Mouse (Mus musculus): ENCODE data around the gene Eya2.

Eya2 gene

DNA sequence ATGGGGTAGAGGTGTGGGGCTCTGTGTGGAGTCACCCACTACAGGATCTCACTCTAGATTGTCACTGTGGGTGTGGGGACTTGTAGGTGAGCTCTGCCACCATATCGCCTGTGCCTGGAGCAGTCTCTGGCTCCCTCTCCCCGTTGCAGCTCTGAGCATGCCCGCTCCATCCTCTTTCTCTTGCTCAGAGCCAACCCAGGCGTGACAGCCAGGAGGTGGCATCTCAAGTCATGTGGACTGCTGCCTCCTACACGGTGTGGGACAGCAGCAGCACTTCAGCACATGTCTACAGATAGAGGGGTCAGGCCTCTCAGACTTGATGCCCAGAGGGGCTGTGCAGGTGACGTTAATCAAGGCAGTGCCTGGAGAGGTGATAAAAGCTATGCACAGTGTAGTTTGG is 57.4 kb downstream of the Eya2 start:
- no peak for DNase-seq (ENCODE audit: low spot score in 2 of 2)

DNA sequence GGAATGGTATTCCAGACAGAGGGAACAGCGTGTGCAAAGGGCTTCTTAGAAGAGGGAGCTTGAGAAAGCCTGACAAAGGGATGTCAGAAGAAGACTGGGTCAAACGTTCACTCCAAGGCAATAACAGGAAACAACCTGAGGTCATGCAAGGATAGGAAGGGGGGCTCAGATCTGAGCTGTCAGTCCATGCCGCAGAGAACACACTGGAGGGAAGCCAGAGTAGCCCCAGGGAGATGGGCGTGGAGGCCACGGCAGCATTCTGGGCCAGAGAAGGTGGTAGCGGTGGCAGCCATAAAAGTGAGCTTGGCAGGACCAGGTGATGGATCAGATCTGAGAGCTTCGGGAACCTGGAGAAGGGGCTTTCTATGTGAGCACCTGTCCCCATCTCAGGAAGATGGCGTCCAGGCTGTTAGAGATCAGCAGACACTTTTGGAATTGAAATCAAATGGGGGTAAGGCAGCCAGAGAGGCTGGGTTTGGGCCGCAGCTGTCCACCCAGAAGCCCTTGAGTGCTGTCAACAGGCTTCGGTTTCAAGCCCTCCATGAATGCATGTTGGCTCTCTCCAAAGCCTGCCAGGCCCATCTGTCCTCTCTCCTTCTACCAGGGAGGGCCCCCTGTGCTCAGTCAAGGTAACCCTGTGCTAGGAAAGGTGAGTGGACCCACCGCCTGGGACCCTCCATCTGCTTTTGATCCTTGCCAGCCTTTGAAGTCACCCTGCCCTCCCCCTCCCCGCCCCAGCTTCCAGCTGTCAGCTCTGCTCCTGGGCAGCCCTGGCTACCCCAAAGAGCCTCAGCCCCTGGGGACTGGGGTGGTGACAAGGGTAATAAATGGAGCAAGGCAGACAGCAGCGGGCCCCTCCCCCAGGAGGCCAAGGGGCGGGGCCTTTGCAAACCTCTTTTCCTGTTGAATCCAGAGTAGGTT is 58.4 kb downstream of the Eya2 start:
- DNase-seq (ENCODE audit: low spot score in 2 of 2), result no peak

DNA sequence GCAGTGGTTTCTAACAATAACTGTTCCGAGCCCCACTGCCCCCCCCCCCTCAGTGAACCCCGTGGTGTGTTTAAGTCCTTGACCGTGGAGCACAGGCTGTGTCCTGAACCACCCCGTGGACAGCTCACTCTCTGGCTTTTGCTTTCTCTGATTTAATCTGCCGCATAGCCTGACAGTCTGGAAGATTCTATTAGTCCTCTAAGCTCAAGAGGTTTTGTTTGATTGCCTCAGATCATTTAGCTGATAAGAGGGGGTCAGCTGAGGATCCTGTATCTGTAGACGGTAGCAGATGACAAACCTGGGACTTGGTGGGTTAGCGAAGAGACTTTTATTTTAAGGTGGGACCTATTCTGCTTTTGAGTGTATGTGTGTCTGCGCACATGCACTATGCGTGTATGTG is 59.3 kb downstream of the Eya2 start:
- DNase-seq (ENCODE audit: low spot score in 2 of 2), result no peak

DNA sequence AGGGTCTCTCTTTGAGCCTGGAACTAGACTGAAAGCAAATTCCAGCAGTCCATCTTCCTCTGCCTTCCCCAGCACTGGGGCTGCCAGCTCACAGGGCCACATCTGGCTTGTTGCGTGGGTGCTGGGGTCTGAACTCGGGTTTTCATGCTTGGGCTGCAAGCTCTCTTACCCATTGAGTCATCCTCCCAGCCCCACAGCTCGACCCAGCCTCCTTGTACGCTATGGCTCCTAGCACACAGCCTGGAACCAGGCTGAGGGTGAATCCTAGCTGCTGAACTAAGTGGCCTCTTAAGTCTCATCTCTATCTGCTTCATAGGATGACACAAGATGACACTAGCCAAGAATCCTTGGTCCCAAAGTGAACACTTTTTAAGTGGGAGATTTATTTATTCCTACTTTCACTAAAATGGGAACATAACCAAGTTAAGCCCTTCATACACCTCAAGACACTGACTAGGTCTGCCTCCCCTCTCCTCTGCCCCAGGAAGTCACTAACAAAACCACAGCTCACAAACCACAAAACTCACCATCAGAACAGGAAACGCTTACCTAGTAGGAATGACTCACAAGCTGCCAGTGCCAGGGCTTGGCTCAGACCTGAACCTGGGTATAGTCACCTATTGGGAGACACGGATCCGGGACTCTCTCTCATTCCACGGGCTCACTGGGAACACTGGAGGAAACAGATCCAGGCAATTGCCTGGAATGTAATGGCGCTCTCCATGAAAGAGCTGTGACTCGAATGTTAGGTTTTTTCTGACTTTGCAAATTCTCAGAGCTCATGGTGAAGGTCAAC is 60.1 kb downstream of the Eya2 start:
- no peak for DNase-seq (ENCODE audit: low spot score in 2 of 2)

DNA sequence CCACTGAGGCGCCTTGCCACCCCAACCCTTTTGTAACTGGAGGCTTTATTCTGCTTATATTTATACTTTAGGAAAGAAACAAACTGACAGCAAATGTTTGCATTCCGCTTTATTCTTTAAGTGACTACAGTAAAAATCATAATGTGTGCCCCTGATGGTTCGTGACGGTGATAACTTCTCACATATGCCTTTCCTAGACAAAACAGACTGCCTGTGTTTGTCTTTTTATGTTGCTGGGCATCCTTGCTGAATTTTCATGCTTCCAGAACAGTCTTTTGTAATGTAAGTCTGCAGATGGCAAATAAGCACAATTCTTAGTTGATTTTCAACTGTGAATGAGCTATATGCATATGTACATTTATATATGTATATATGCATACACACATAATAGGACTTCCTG is 61.7 kb downstream of the Eya2 start:
- DNase-seq (ENCODE audit: low spot score in 2 of 2), result no peak

DNA sequence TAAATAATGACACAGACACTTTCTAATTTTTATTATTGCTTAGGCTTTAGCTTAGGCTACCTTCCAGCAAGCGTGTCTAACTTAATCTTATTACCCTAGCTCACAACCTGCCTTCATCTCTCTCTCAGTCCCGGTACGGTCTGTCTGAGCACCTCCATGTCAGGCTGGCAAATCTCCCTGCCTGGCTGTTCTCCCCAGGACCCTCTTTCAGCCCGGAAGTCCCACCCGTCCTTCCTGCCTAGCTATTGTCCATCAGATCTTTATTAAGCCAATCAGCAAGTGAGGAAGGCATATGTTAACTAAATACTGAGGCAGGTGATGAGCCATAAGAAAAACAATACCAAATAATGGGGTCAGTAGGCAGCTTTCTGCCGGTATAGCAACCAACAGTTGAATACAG is 62.1 kb downstream of the Eya2 start:
- DNase-seq (ENCODE audit: low spot score in 2 of 2), result no peak

DNA sequence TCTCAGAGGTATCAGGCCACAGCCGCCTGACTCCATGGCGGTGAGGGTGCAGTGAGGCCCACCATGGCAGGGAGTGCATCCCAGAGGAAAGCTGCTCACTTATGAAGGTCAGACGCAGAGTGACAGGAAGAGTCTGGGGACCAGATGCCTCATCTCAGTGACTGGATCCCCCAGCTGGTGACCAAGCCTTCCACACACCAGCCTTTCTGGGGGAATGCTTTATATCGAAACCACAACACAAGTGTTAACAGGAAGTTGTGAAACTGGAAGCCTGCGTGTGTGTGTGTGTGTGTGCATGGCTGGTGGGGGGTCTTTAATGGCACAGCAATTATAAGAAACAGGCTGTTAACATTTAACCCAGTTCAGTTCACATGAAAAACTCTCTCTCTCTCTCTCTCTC is 64.7 kb downstream of the Eya2 start:
- no peak for DNase-seq (ENCODE audit: low spot score in 2 of 2)

DNA sequence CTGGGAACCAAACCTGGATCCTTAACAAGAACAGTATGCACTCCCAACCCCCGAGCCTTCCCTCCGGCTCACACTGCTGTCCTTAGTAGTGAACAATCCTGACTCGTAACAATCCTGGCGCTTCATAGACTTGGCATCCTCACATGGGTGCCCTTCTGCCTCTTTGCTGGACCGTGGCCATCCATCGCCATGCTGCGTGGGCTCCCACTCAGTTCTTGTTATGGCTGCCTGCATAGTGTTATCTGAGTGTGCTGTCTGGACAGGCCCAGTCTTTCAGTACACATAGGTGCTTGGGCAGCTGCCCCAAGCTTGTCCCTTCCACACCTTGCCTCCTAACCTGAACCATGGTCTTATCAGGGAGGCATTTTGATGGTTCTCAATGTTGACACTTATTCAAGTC is 68.4 kb downstream of the Eya2 start:
- no peak for DNase-seq (ENCODE audit: low spot score in 2 of 2)

DNA sequence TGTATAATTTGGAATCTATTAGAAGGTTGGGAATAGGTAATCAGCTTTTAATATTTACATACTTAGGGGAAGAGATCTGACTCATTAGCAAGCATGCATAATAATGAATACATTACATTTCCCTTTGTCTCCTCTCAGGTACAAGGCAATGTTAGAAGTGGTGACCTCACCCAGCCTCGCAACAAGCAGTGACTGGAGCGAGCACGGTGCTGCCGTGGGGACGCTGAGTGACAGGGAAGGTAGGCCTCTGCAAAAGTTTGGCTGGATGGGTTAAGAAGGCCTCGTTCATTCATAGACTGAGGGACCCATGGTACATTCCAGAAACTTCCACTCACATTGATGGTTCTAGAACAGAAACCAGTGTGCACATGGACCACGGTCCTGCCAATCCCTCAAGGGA is 69.8 kb downstream of the Eya2 start:
- DNase-seq (ENCODE audit: low spot score in 2 of 2), result no peak

DNA sequence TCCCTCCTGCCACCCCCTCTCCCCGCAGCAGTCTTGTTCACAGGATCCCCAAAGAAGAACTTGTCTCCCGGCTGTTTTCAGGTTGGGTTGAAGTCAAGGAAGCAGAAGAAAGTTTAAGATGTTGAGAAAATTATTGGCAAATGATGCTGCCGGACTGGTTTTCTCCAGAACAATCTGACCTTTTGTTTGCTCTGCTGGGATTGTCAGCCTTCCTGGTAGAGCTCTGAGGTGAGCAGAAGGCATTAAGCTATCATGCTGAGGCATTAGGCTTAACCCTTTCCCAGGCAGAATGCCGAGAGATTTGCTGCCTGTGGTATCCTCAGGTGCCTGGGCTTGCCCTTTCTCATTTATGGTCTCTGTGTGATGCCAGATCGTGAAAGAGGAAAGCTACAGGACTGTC is 70.3 kb downstream of the Eya2 start:
- no peak for DNase-seq (ENCODE audit: low spot score in 2 of 2)

DNA sequence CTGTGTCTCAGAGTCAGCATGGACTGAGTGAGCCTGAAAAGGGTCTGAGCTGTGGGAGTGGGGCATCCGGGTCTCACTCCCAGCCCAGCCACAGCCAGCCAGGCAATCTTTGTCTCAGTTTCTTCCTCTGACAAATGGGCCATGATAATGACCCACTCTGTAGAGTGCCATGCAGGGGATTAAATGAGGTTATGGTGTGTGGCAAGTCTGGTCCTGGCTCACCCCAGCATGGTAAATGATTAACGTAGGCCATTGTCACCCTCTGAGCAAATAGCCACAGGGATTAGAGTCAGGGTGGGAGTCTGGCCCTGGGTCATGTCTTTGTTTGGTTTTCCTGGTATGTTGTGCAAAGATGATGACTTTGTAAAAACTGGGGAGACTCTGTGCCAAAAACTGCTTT is 72.3 kb downstream of the Eya2 start:
- no peak for DNase-seq (ENCODE audit: low spot score in 2 of 2)

DNA sequence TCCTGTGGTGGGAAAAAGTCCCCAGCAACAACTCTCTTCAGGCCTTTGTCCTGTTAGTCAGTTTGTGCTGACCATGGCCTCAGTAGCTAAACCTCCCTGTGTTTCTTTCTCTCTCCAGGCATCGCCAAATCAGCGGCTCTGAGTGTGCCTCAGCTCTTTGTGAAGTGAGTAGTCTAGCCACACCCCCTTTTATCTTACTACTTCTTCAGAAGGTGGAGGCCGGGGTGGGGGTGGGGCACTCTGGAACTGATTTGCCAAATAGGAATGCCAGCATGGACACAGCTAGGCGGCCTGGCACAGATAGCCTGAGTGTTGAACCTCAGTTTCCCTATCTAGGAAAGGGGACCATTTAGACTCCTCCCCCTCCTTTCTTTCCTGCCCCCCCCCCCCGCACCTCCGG is 87.9 kb downstream of the Eya2 start:
- no peak for DNase-seq (ENCODE audit: low spot score in 2 of 2)

DNA sequence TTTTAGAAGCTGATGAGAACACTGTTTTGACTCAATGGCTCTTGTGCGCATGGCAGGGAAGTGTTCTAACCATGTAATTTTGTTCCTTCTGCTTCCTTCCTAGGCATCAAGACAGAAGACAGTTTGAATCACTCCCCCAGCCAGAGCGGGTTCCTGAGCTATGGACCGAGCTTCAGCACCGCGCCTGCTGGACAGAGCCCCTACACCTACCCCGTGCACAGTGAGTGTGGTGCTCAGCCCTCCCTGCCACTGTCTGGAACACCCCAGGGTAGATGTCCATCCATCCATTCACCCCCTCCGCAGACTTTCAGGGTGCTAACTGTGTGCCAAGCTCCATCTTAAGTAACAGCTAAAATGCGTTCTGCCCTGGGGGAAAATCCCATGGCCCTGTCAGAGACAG is 92.7 kb downstream of the Eya2 start:
- DNase-seq (ENCODE audit: low spot score in 2 of 2), result no peak

DNA sequence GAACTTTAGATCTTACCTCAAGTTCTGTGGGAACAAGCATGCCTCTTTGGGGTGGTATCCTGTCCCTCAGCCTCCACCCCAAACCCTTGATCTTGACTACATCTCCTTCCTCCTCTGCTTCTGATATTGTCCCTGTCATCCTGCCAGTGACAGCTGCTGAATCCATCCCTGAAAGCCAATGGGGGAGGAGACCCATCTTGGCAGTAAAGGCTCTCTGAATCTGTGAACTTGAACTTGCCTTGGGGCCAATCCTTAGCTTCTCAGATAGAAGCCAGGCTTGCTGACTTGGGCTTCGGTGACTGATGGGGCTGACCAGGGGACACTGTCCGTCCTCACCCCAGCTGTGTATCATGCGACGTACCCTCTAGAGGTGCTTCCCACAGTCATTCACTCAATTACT is 94.1 kb downstream of the Eya2 start:
- DNase-seq (ENCODE audit: low spot score in 2 of 2), result no peak

DNA sequence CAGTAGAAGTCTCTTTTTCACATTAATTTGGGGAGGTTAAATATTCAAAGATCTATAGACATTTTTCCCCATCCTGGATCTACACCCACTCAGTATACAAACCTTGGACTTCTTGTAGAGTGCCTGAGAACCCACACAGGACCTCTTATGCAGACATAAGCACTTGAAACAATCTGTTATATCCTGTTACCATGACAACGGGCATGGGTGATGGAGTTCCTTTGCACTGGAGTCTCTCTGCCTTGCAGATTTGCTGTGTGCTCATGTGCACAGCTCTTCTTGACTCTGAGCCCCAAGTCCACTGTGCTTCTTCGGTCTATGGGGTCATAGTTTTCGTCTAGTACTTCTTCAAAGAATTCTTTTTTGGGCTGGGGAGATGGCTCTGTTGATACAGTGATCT is 96.2 kb downstream of the Eya2 start:
- DNase-seq (ENCODE audit: low spot score in 2 of 2), result no peak

DNA sequence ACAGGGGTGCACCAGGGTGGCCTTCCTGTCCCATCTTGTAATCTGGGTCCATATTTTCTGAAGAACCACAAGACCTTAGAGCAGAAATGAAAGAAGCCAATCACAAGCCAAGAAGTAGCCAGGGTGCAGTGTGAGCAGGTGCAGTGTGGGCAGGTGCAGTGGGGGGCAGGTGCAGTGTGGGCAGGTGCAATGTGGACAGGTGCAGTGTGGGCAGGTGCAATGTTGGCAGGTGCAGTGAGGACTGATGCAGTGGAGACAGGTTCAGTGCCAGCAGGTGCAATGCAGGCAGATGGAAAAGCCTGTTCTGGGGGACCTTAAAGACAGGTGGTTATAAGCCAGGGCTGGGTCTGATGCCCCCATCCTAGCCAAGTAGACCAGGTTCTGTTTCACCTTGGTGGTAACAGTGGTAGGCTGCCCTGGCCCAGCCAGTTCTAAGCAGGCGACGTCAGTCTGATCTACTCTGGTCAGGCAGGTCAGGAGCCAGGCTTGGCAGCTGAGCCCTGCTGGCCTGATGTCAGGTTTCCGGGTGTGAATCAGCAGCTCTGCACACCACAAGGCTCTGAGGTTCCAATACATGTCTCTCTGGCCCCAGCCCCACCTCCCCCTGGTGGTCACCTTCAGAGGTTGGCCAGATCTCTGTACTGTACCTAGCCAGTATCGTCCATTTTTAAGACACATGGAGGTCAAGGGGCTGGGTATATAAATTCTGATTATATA is 98.3 kb downstream of the Eya2 start:
- no peak for DNase-seq (ENCODE audit: low spot score in 2 of 2)

DNA sequence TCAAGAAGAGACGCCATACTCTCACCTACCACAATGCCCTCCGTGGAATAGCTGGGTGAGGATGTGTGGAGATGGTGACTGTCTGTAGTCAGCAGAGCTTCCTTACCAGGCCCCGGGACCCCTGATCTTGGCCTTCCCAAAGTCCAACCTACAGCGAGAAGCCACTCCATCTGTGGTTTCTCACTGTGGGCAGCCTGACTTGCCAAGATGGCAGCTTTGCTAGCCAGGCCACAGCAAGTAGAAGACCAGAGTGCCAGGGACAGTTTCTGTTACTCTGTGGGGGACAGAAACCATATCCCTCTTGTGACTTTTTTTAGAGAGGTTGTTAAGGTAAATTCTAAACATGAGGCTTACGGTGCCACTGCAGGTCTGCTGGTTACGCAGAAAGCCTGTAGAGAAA is 99.9 kb downstream of the Eya2 start:
- DNase-seq (ENCODE audit: low spot score in 2 of 2), result no peak

DNA sequence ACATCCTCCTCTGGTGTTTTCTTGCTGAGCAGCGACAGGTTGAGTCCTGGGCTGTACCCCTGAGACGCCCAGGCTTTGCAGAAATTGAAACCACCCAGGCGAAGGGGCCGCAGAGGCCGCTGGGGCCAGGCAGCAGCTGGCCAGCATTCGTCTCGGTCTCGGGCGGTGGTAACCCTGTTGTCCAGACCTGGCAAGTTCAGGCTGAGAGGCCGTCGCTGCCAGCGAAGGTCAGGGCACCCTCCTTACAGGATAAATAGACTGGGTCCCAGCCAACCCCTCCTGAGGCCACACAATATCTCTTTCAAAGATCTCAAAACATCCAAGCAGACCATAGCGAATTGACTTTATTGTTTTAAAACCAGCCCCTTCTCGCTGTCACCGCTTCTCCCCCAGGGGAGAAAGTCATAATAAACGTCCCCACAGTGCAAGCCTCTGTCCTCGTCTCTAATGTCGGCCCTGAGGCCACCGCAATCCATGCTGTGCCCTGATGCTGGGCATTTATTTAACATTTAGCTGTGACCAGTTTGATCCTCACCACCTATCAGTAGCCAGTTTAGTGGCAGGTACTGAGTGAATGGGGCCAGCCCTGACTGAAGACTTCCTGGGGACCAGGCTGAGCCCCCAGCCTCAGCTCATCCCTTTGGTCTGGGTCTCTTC is 105.5 kb downstream of the Eya2 start:
- no peak for DNase-seq (ENCODE audit: low spot score in 2 of 2)

DNA sequence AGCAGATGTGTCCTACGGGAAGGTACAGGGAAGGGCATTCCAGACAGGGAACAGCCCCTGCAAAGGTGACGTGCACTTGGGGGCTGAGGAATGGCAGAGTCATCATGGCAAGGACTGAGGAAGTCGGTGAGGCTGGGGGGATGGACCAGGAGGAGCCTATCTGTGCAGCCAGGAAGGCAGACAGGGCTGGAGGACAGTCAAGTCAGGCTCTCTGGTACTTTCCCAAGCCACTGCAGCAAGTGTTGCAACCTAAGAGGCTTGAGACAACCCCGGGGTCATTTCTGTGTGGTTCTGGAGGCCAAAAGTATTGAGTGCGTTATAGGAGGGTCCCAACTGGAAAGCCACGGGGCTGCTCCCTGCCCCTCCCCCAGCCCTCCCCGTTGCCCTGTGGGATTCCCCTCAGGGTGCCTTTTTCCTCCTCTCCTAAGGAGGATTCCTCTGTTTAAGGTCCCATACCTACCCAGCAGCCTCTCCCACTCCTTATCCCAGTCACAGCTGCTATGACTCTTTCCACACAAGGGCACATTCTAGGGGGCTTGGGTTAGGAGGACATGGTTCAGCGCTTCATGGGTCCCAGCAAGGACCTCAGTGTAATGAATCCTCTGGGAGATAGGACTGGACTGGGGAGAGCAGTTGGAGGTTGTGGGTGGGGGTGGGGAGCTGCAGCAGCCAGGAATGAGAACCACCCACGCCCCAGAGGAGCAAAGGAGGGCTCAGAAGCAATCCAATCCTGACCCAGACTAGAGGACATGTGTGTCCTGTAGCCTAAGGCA is 108.4 kb downstream of the Eya2 start:
- no peak for DNase-seq (ENCODE audit: low spot score in 2 of 2)

DNA sequence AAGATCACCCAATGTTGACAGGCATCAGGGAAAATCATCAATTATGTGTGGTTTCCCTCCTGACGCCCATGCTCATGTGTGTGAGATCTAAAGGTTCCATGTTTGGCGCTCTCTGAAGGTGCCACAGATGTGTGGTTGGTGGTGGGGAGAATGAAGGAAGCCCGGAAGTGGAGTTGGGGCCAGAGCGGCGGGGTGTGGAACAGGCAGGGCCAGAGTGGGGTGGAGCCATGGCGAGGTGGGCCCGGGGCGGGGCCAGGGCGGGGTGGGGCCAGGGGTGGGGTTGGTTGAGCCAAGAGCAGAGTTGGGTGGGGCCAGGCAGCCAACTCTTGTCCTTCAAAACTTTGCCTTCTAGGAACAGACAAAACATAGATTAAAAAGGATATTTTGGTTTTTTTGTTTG is 113.4 kb downstream of the Eya2 start:
- DNase-seq (ENCODE audit: low spot score in 2 of 2), result no peak

DNA sequence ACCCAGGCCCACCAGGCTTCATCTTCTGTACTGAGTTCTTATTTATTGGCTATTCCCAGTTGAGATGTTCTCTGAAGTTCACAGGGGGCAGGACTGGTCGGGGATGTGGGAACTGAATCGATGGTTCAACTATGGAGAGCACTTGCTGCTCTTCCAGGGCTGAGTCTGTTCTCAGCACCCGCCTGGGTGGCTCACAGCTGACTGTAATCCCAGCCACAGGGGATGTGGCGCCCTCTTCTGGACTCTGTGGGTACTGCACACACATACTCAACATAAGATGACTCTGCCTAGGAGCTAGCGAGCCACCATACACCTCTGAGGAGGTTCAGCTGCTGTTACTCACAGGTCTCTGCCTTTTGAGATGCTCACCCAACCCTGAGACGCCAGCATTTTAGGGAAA is 121.9 kb downstream of the Eya2 start:
- no peak for DNase-seq (ENCODE audit: low spot score in 2 of 2)
